Mouse (Mus musculus): ENCODE measurements around the gene Nog.

- TF ChIP-seq CTCF (IDR thresholded peaks at IDR 0.05; ENCODE audit: low read depth) (no peak), EP300 (IDR thresholded peaks at IDR 0.05; ENCODE audit: low read depth) (no peak)
These were observed 35.8 kb upstream of the Nog start for GRCm38 (mm10) chr11:89337910-89338309.

Measured in heart, postnatal 0 days (tissue).